Mouse (Mus musculus) MEL (cell line): Measurements from ENCODE around the gene Mansc1. TPM values are rescaled to one million over a fixed set of nuclear protein-coding genes. Genes with fewer than 3 reads are reported as not detected.

Experiments
- DNase-seq: peaks from one replicate; pipeline ENCODE4 v3.0.0; 2011; ENCODE audit warnings: low read depth, low spot score
- H3K27ac ChIP-seq: 2 replicates; pipeline ENCODE4 v1.5.1; 2012; ENCODE audit warnings: low read depth, mild to moderate bottlenecking, control low read depth, low read length, moderate library complexity; ENCODE audit not compliant: control insufficient read depth
- H3K27me3 ChIP-seq, 2 experiments: fragments of 150-350 bp in 1 of 2; sonication (generic) in 1 of 2; 2 replicates each; pipeline ENCODE4 v1.6.1; 2012; ENCODE audit warnings: low read length in 2 of 2, mild to moderate bottlenecking in 2 of 2, improper control_type of control experiment in 1 of 2, moderate library complexity in 1 of 2; ENCODE audit not compliant: insufficient read depth in 2 of 2, control insufficient read depth in 1 of 2
- H3K36me3 ChIP-seq, 2 experiments: 2 replicates each; pipeline ENCODE4 v1.6.1; 2012 to 2014; ENCODE audit warnings: low read length in 2 of 2, improper control_type of control experiment in 1 of 2, inconsistent platforms in 1 of 2, mild to moderate bottlenecking in 1 of 2; ENCODE audit not compliant: insufficient read depth in 2 of 2, control insufficient read depth in 1 of 2
- H3K4me1 ChIP-seq, 2 experiments: fragments of 150-350 bp in 1 of 2; sonication (generic) in 1 of 2; 2 replicates each; pipeline ENCODE4 v1.6.1; 2012; ENCODE audit warnings: low read length in 2 of 2, improper control_type of control experiment in 1 of 2, mild to moderate bottlenecking in 1 of 2; ENCODE audit not compliant: insufficient read depth in 2 of 2, control insufficient read depth in 1 of 2
- H3K4me3 ChIP-seq, 2 experiments: fragments of 150-350 bp in 1 of 2; sonication (generic) in 1 of 2; 2 replicates each; pipeline ENCODE4 v1.5.1; 2012; ENCODE audit warnings: low read depth in 2 of 2, low read length in 2 of 2, mild to moderate bottlenecking in 2 of 2, moderate library complexity in 2 of 2, control low read depth in 1 of 2, improper control_type of control experiment in 1 of 2; ENCODE audit not compliant: control insufficient read depth in 1 of 2, insufficient read depth in 1 of 2
- H3K79me2 ChIP-seq: 2 replicates; pipeline ENCODE4 v1.6.1; 2012; ENCODE audit warnings: mild to moderate bottlenecking, low read length, moderate library complexity; ENCODE audit not compliant: control insufficient read depth, poor library complexity, insufficient read depth
- H3K9ac ChIP-seq: 2 replicates; pipeline ENCODE4 v1.6.1; 2012; ENCODE audit warnings: low read depth, mild to moderate bottlenecking, control low read depth, low read length, moderate library complexity; ENCODE audit not compliant: control insufficient read depth, poor library complexity, severe bottlenecking
- H3K9me3 ChIP-seq: fragments of 150-350 bp; sonication (generic); replicated peaks from 2 replicates; pipeline ENCODE4 v1.6.1; 2012; ENCODE audit warnings: mild to moderate bottlenecking, low read length, improper control_type of control experiment, moderate library complexity; ENCODE audit not compliant: insufficient read depth
- BHLHE40 ChIP-seq: IDR thresholded peaks from 2 replicates; pipeline ENCODE4 v1.6.1; 2012; ENCODE audit warnings: low read depth, mild to moderate bottlenecking, inconsistent platforms, low read length, improper control_type of control experiment, borderline replicate concordance
- E2F4 ChIP-seq: IDR thresholded peaks from 2 replicates; pipeline ENCODE4 v1.6.1; 2011; ENCODE audit warnings: low read depth, low read length, improper control_type of control experiment, borderline replicate concordance
- ELF1 ChIP-seq: IDR thresholded peaks from 2 replicates; pipeline ENCODE4 v1.6.1; 2014; ENCODE audit warnings: low read depth, mild to moderate bottlenecking, inconsistent platforms, low read length, improper control_type of control experiment, moderate library complexity
- EP300 ChIP-seq, 2 experiments: IDR thresholded peaks; 2 replicates each; pipeline ENCODE4 v1.6.1; 2011; ENCODE audit warnings: improper control_type of control experiment in 2 of 2, low read length in 2 of 2, low read depth in 1 of 2, mild to moderate bottlenecking in 1 of 2
- KAT2A ChIP-seq: conservative IDR thresholded peaks from 2 replicates; pipeline ENCODE4 v1.6.1; 2012; ENCODE audit warnings: low read depth, low read length, improper control_type of control experiment, inconsistent platforms
- MAFK ChIP-seq: IDR thresholded peaks from 2 replicates; pipeline ENCODE4 v1.6.1; 2011; ENCODE audit warnings: low read depth, mild to moderate bottlenecking, low read length, improper control_type of control experiment, borderline replicate concordance
- MAX ChIP-seq: IDR thresholded peaks from 2 replicates; pipeline ENCODE4 v1.6.1; 2011; ENCODE audit warnings: low read length, improper control_type of control experiment
- MXI1 ChIP-seq: IDR thresholded peaks from 2 replicates; pipeline ENCODE4 v1.6.1; 2011; ENCODE audit warnings: mild to moderate bottlenecking, low read depth, low read length, improper control_type of control experiment
- POLR2A ChIP-seq, 2 experiments: IDR thresholded peaks; 2 replicates each; pipeline ENCODE4 v1.6.1; 2011 to 2012; ENCODE audit warnings: low read length in 2 of 2, mild to moderate bottlenecking in 2 of 2, control low read depth in 1 of 2, improper control_type of control experiment in 1 of 2, low read depth in 1 of 2, moderate library complexity in 1 of 2; ENCODE audit not compliant: control insufficient read depth in 1 of 2, insufficient read depth in 1 of 2, poor library complexity in 1 of 2
- POLR2AphosphoS5 ChIP-seq: IDR thresholded peaks from 2 replicates; pipeline ENCODE4 v1.6.1; 2012; ENCODE audit warnings: low read depth, borderline replicate concordance, mild to moderate bottlenecking, inconsistent platforms, low read length, moderate library complexity, mixed read lengths
- RAD21 ChIP-seq: IDR thresholded peaks from 2 replicates; pipeline ENCODE4 v1.6.1; 2011; ENCODE audit warnings: mild to moderate bottlenecking, low read depth, low read length, improper control_type of control experiment
- SIN3A ChIP-seq: IDR thresholded peaks from 2 replicates; pipeline ENCODE4 v1.6.1; 2012; ENCODE audit warnings: low read length, improper control_type of control experiment, inconsistent platforms
- SMC3 ChIP-seq: IDR thresholded peaks from 2 replicates; pipeline ENCODE4 v1.6.1; 2011; ENCODE audit warnings: low read depth, low read length, improper control_type of control experiment
- TBP ChIP-seq: IDR thresholded peaks from 2 replicates; pipeline ENCODE4 v1.8.0; 2011; ENCODE audit warnings: low read depth, low read length, improper control_type of control experiment
- USF1 ChIP-seq: IDR thresholded peaks from 2 replicates; pipeline ENCODE4 v1.6.1; 2014; ENCODE audit warnings: low read depth, mild to moderate bottlenecking, inconsistent platforms, low read length, improper control_type of control experiment, moderate library complexity
- ZC3H11A ChIP-seq: IDR thresholded peaks from 2 replicates; pipeline ENCODE4 v1.6.1; 2012; ENCODE audit warnings: low read depth, mild to moderate bottlenecking, inconsistent platforms, low read length, improper control_type of control experiment
- ZNF384 ChIP-seq: IDR thresholded peaks from 2 replicates; pipeline ENCODE4 v1.6.1; 2012; ENCODE audit warnings: low read depth, mild to moderate bottlenecking, inconsistent platforms, low read length, improper control_type of control experiment
- polyA plus RNA-seq, 2 experiments: library from polyadenylated mRNA; stranded (reverse) in 1 of 2; unstranded in 1 of 2; fragments of >175 nt in 1 of 2; fragments of >200 nt in 1 of 2; gene quantifications; 2 replicates each; pipeline versions ENCODE4 v1.2.1 to v1.2.4; 2012; ENCODE audit warnings: low replicate concordance in 2 of 2, low read depth in 1 of 2; ENCODE audit not compliant: insufficient read length in 2 of 2, insufficient read depth in 1 of 2, missing spikeins in 1 of 2
- total RNA-seq: library from RNA; depleted of rRNA; stranded (reverse); fragments of 300-350 nt; gene quantifications from 2 replicates; pipeline ENCODE4 v1.2.3, GENCODE M21; 2012

Mansc1 gene
- total and polyA plus RNA-seq, 3 experiments: not detected

GRCm38 (mm10) chr6:134601130-134601529, 31.2 kb downstream of the Mansc1 start:
- no peaks in the 10 kb centered on the region for H3K79me2 ChIP-seq
- peak; percentile 86 for DNase-seq
- TF ChIP-seq ZNF384 (peak; percentile 25; the same call in 1 of the 2 replicates), KAT2A (no peak), SIN3A (0 out of 2 replicates have a peak, but pooled peaks have one; percentile 29)
- H3K9me3 ChIP-seq: no peaks in the 10 kb centered on the region
- H3K9ac ChIP-seq: peak overlapping the region; percentile 45
- peaks cover 0 to 2% of the 10 kb centered on the region in 2 experiments; a peak in 2 of 4 replicates for H3K36me3 ChIP-seq
- peaks cover 2% of the 10 kb centered on the region in 2 experiments for H3K4me1 ChIP-seq
- H3K4me3 ChIP-seq: peak overlapping the region; percentile 43 to 46
- peak overlapping the region; percentile 17 for H3K27ac ChIP-seq
- H3K27me3 ChIP-seq: no peaks in the 10 kb centered on the region

- no peak overlapping the region for H3K27ac ChIP-seq
- H3K27me3 ChIP-seq: no peaks in the 10 kb centered on the region
- H3K79me2 ChIP-seq: no peaks in the 10 kb centered on the region
- no peaks in the 10 kb centered on the region for H3K9me3 ChIP-seq
- H3K4me1 ChIP-seq: peaks cover 2% of the 10 kb centered on the region in 2 experiments
- no peak for TF ChIP-seq SMC3
- no peak for TF ChIP-seq TBP
- no peak for TF ChIP-seq BHLHE40
- TF ChIP-seq RAD21: no peak
- TF ChIP-seq MAFK: no peak
- no peak for DNase-seq
- H3K4me3 ChIP-seq: no peak overlapping the region
- H3K36me3 ChIP-seq: peaks cover 0 to 2% of the 10 kb centered on the region in 2 experiments; a peak in 2 of 4 replicates
- no peak overlapping the region for H3K9ac ChIP-seq
Measured at GRCm38 (mm10) chr6:134599239-134599638, 33.0 kb downstream of the Mansc1 start.

GRCm38 (mm10) chr6:134597651-134598229, 34.5 kb downstream of the Mansc1 start:
- H3K27ac ChIP-seq: no peak overlapping the region
- H3K9me3 ChIP-seq: no peaks in the 10 kb centered on the region
- H3K79me2 ChIP-seq: no peaks in the 10 kb centered on the region
- no peak overlapping the region for H3K4me3 ChIP-seq
- H3K27me3 ChIP-seq: no peaks in the 10 kb centered on the region
- peaks cover 0 to 2% of the 10 kb centered on the region in 2 experiments; a peak in 2 of 4 replicates for H3K36me3 ChIP-seq
- H3K4me1 ChIP-seq: peaks cover 2% of the 10 kb centered on the region in 2 experiments
- H3K9ac ChIP-seq: no peak overlapping the region
- DNase-seq: no peak
- TF ChIP-seq USF1: no peak
- TF ChIP-seq POLR2AphosphoS5: no peak
- no peak for TF ChIP-seq POLR2A (IDR thresholded peaks at IDR 0.05; ENCODE audit: control insufficient read depth in 1 of 2, insufficient read depth in 1 of 2, low read depth in 1 of 2, low read length in 2 of 2, poor library complexity in 1 of 2)
- no peak for TF ChIP-seq MXI1
- TF ChIP-seq ELF1: no peak
- no peak for TF ChIP-seq MAX
- no peak for TF ChIP-seq ZC3H11A
- no peak for TF ChIP-seq EP300 (IDR thresholded peaks at IDR 0.05; ENCODE audit: low read depth in 1 of 2, low read length in 2 of 2)
- no peak for TF ChIP-seq MAFK
- no peak for TF ChIP-seq E2F4
- no peak for TF ChIP-seq ZNF384
